Mouse (Mus musculus): ENCODE measurements around the gene Ap3m1.
"Not testable (repeated sequence)": the region's sequence is repeated elsewhere in the genome, so short reads cannot be mapped to it uniquely, and the experiment has no call there.

Gene Ap3m1

GRCm38 (mm10) chr14:21052112-21052780 is at the start of gene Ap3m1, which contains the start of gene Adk:
Ap3m1 (minus strand) TSS chr14:21052508.
Adk (plus strand) TSS chr14:21052574.
- peak; percentile 90 to 93 for DNase-seq (ENCODE audit: low spot score in 2 of 2)

GRCm38 (mm10) chr14:21101562-21101961 is 49.3 kb upstream of the Ap3m1 start:
- DNase-seq (ENCODE audit: low spot score in 2 of 2), result no peak

- DNase-seq (ENCODE audit: low spot score in 2 of 2), result no peak
These were observed 48.6 kb upstream of the Ap3m1 start for GRCm38 (mm10) chr14:21100876-21101275.

- DNase-seq (ENCODE audit: low spot score in 2 of 2), result peak; percentile 58 to 64
These were observed 47.1 kb upstream of the Ap3m1 start for GRCm38 (mm10) chr14:21099371-21099770.

GRCm38 (mm10) chr14:21096689-21097088 is 44.4 kb upstream of the Ap3m1 start:
- no peak for DNase-seq (ENCODE audit: low spot score in 2 of 2)

GRCm38 (mm10) chr14:21096279-21096678 is 44.0 kb upstream of the Ap3m1 start:
- DNase-seq (ENCODE audit: low spot score in 2 of 2), result no peak

GRCm38 (mm10) chr14:21094161-21094560 is 41.9 kb upstream of the Ap3m1 start:
- DNase-seq (ENCODE audit: low spot score in 2 of 2), result not testable (repeated sequence)

- no peak for DNase-seq (ENCODE audit: low spot score in 2 of 2)
These were observed 38.7 kb upstream of the Ap3m1 start for GRCm38 (mm10) chr14:21090930-21091486.

GRCm38 (mm10) chr14:21090400-21090799 is 38.1 kb upstream of the Ap3m1 start:
- no peak for DNase-seq (ENCODE audit: low spot score in 2 of 2)

- no peak for DNase-seq (ENCODE audit: low spot score in 2 of 2)
These were observed 36.4 kb upstream of the Ap3m1 start for GRCm38 (mm10) chr14:21088731-21089130.

- DNase-seq (ENCODE audit: low spot score in 2 of 2), result no peak
These were observed 35.2 kb upstream of the Ap3m1 start for GRCm38 (mm10) chr14:21087390-21088060.

GRCm38 (mm10) chr14:21086827-21087351 is 34.6 kb upstream of the Ap3m1 start:
- no peak for DNase-seq (ENCODE audit: low spot score in 2 of 2)

GRCm38 (mm10) chr14:21086106-21086505 is 33.8 kb upstream of the Ap3m1 start:
- no peak for DNase-seq (ENCODE audit: low spot score in 2 of 2)

- DNase-seq (ENCODE audit: low spot score in 2 of 2), result no peak
These were observed 33.4 kb upstream of the Ap3m1 start for GRCm38 (mm10) chr14:21085666-21086065.

- no peak for DNase-seq (ENCODE audit: low spot score in 2 of 2)
These were observed 30.5 kb upstream of the Ap3m1 start for GRCm38 (mm10) chr14:21082823-21083222.

- no peak for DNase-seq (ENCODE audit: low spot score in 2 of 2)
These were observed 26.2 kb upstream of the Ap3m1 start for GRCm38 (mm10) chr14:21078511-21078910.

GRCm38 (mm10) chr14:21077939-21078338 is 25.6 kb upstream of the Ap3m1 start:
- DNase-seq (ENCODE audit: low spot score in 2 of 2), result no peak

- DNase-seq (ENCODE audit: low spot score in 2 of 2), result no peak
These were observed 24.3 kb upstream of the Ap3m1 start for GRCm38 (mm10) chr14:21076501-21077194.

- DNase-seq (ENCODE audit: low spot score in 2 of 2), result peak; percentile 74 to 86
These were observed 23.6 kb upstream of the Ap3m1 start for GRCm38 (mm10) chr14:21075751-21076500.

- DNase-seq (ENCODE audit: low spot score in 2 of 2), result no peak
These were observed 22.4 kb upstream of the Ap3m1 start for GRCm38 (mm10) chr14:21074398-21075320.
